Mouse (Mus musculus) stomach, postnatal 0 days (tissue): Measurements from ENCODE around the gene Vwf. TPM values are rescaled to one million over a fixed set of nuclear protein-coding genes. Genes with fewer than 3 reads are reported as not detected.
A peak's percentile ranks its signal among the peaks of the same experiment; 100 is the strongest.

Source experiments
- ATAC-seq: fragments of 200-750 bp; cut with Nextera tagmentation; 2 replicates; pipeline ENCODE4 v1.8.0; 2017; ENCODE audit not compliant: low FRiP score, low TSS enrichment
- DNase-seq: peaks from one replicate; pipeline ENCODE4 v3.0.0-alpha.2; 2016; ENCODE audit warnings: low spot score
- H3K27ac ChIP-seq: fragments of 300-500 bp; sonication (generic); replicated peaks from 2 replicates; pipeline ENCODE4 v1.5.1; 2014; ENCODE audit warnings: mild to moderate bottlenecking, control low read depth
- H3K27me3 ChIP-seq: fragments of 300-500 bp; sonication (generic); 2 replicates; pipeline ENCODE4 v1.6.1; 2014; ENCODE audit warnings: low read length; ENCODE audit not compliant: control insufficient read depth, insufficient read depth
- H3K36me3 ChIP-seq: fragments of 300-500 bp; sonication (generic); 2 replicates; pipeline ENCODE4 v1.6.1; 2014; ENCODE audit warnings: low read length, mixed read lengths; ENCODE audit not compliant: control insufficient read depth, insufficient read depth
- H3K4me1 ChIP-seq: fragments of 300-500 bp; sonication (generic); replicated peaks from 2 replicates; pipeline ENCODE4 v1.6.1; 2014; ENCODE audit warnings: antibody characterized with exemption; ENCODE audit not compliant: control insufficient read depth, insufficient read depth
- H3K4me2 ChIP-seq: fragments of 300-500 bp; sonication (generic); replicated peaks from 2 replicates; pipeline ENCODE4 v1.6.1; 2014; ENCODE audit warnings: low read depth, mild to moderate bottlenecking, control low read depth, moderate library complexity
- H3K4me3 ChIP-seq: fragments of 300-500 bp; sonication (generic); 2 replicates; pipeline ENCODE4 v1.5.1; 2014; ENCODE audit warnings: low read depth, low read length, control low read depth
- H3K9ac ChIP-seq: fragments of 300-500 bp; sonication (generic); 2 replicates; pipeline ENCODE4 v1.6.1; 2014; ENCODE audit warnings: mild to moderate bottlenecking, low read length, control low read depth, mixed read lengths
- H3K9me3 ChIP-seq: fragments of 300-500 bp; sonication (generic); 2 replicates; pipeline ENCODE4 v1.6.1; 2016; ENCODE audit warnings: low read length; ENCODE audit not compliant: control insufficient read depth
- CTCF ChIP-seq: IDR thresholded peaks from 2 replicates; pipeline ENCODE4 v1.5.1; 2016; ENCODE audit warnings: antibody characterized with exemption, low read depth, mild to moderate bottlenecking, moderate library complexity
- EP300 ChIP-seq: optimal IDR thresholded peaks from 2 replicates; pipeline ENCODE3; 2016; ENCODE audit warnings: antibody characterized with exemption
- WGBS: fragments of 180-500 bp; shearing (Covaris S2); extraction: QIAGEN DNeasy Blood & Tissue Kit; methylation state at CpG from one replicate; pipeline ENCODE4 v1.1.7; 2014; 5-methylcytosine and 5-hydroxymethylcytosine counted together
- polyA plus RNA-seq: library from polyadenylated mRNA; unstranded; fragments of >200 nt; fragmentation: Nextera tagmentation; extraction: Ambion mirVana; gene quantifications from 2 replicates; pipeline ENCODE4 v1.2.1, GENCODE M21; 2015

Gene Vwf
- polyA plus RNA-seq, 1 experiment from 2014 or later, result 7.8 TPM

- WGBS, result 82% methylated on average over 6 of the region's 6 CpGs
- ATAC-seq, result no peak
- TF ChIP-seq EP300 (no peak), CTCF (no peak)
These were observed 22.5 kb upstream of the Vwf start for GRCm38 (mm10) chr6:125524027-125524426.

GRCm38 (mm10) chr6:125526066-125526465 is 20.5 kb upstream of the Vwf start:
- no peaks in the 10 kb centered on the region for H3K27me3 ChIP-seq
- H3K9me3 ChIP-seq, result no peaks in the 10 kb centered on the region
- H3K4me3 ChIP-seq, result no peak overlapping the region
- TF ChIP-seq CTCF (no peak), EP300 (no peak)
- WGBS, result 42% methylated on average over 3 of the region's 3 CpGs
- no peak overlapping the region for H3K9ac ChIP-seq
- no peaks in the 10 kb centered on the region for H3K36me3 ChIP-seq
- H3K4me2 ChIP-seq, result no peak overlapping the region
- DNase-seq (no peak), ATAC-seq (no peak)
- no peaks in the 10 kb centered on the region for H3K4me1 ChIP-seq
- H3K27ac ChIP-seq, result no peak overlapping the region

More at GRCm38 (mm10) chr6:125524027-125524426, 22.5 kb upstream of the Vwf start:
- H3K9me3 ChIP-seq, result no peaks in the 10 kb centered on the region
- no peaks in the 10 kb centered on the region for H3K4me1 ChIP-seq
- no peak overlapping the region for H3K4me2 ChIP-seq
- no peak overlapping the region for H3K4me3 ChIP-seq
- no peak overlapping the region for H3K27ac ChIP-seq
- H3K27me3 ChIP-seq, result no peaks in the 10 kb centered on the region
- no peaks in the 10 kb centered on the region for H3K36me3 ChIP-seq
- H3K9ac ChIP-seq, result no peak overlapping the region
- no peak for DNase-seq

GRCm38 (mm10) chr6:125528614-125529200 is 17.9 kb upstream of the Vwf start:
- TF ChIP-seq EP300 (no peak), CTCF (no peak)
- no peak for DNase-seq
- Histone ChIP-seq H3K36me3 (no peaks in the 10 kb centered on the region), H3K27me3 (no peaks in the 10 kb centered on the region), H3K9ac (no peak overlapping the region), H3K4me2 (no peak overlapping the region), H3K27ac (no peak overlapping the region), H3K4me1 (no peaks in the 10 kb centered on the region), H3K4me3 (no peak overlapping the region), H3K9me3 (no peaks in the 10 kb centered on the region)
- 79% methylated on average over 9 of the region's 9 CpGs for WGBS
- peak; percentile 49; the same call in 1 of the 2 replicates for ATAC-seq

GRCm38 (mm10) chr6:125529479-125529878 is 17.1 kb upstream of the Vwf start:
- DNase-seq (no peak), ATAC-seq (peak; percentile 49)
- no peaks in the 10 kb centered on the region for H3K9me3 ChIP-seq
- WGBS, result 84% methylated on average over 5 of the region's 5 CpGs
- H3K4me2 ChIP-seq, result no peak overlapping the region
- H3K36me3 ChIP-seq, result no peaks in the 10 kb centered on the region
- no peak overlapping the region for H3K9ac ChIP-seq
- no peak overlapping the region for H3K27ac ChIP-seq
- H3K4me3 ChIP-seq, result no peak overlapping the region
- H3K27me3 ChIP-seq, result no peaks in the 10 kb centered on the region
- TF ChIP-seq EP300 (no peak), CTCF (peak; percentile 47)
- no peaks in the 10 kb centered on the region for H3K4me1 ChIP-seq

GRCm38 (mm10) chr6:125533104-125533650 is 13.4 kb upstream of the Vwf start:
- WGBS, result 85% methylated on average over 11 of the region's 11 CpGs
- H3K9me3 ChIP-seq, result no peaks in the 10 kb centered on the region
- no peaks in the 10 kb centered on the region for H3K36me3 ChIP-seq
- TF ChIP-seq CTCF (no peak), EP300 (no peak)
- DNase-seq (no peak), ATAC-seq (no peak)
- H3K27ac ChIP-seq, result no peak overlapping the region
- H3K9ac ChIP-seq, result no peak overlapping the region
- no peak overlapping the region for H3K4me3 ChIP-seq
- no peaks in the 10 kb centered on the region for H3K27me3 ChIP-seq
- no peak overlapping the region for H3K4me2 ChIP-seq
- H3K4me1 ChIP-seq, result no peaks in the 10 kb centered on the region

- 72% methylated on average over 5 of the region's 5 CpGs for WGBS
- H3K4me1 ChIP-seq, result no peaks in the 10 kb centered on the region
- DNase-seq, result no peak
These were observed 11.6 kb upstream of the Vwf start for GRCm38 (mm10) chr6:125534990-125535389.

More at GRCm38 (mm10) chr6:125534990-125535389, 11.6 kb upstream of the Vwf start:
- no peaks in the 10 kb centered on the region for H3K27me3 ChIP-seq
- TF ChIP-seq CTCF, result no peak
- H3K4me3 ChIP-seq, result no peak overlapping the region
- ATAC-seq, result no peak
- H3K9ac ChIP-seq, result no peak overlapping the region
- H3K4me2 ChIP-seq, result no peak overlapping the region
- H3K9me3 ChIP-seq, result no peaks in the 10 kb centered on the region
- no peak overlapping the region for H3K27ac ChIP-seq
- H3K36me3 ChIP-seq, result no peaks in the 10 kb centered on the region
